Mouse (Mus musculus): ENCODE data around the gene Prrc2c. TPM values are rescaled to one million over a fixed set of nuclear protein-coding genes. Genes with fewer than 3 reads are reported as not detected.
"Not testable (repeated sequence)": the region's sequence is repeated elsewhere in the genome, so short reads cannot be mapped to it uniquely, and the experiment has no call there.

Prrc2c gene
- polyA plus RNA-seq, 1 experiment from 2014 or later = 156 TPM

DNA sequence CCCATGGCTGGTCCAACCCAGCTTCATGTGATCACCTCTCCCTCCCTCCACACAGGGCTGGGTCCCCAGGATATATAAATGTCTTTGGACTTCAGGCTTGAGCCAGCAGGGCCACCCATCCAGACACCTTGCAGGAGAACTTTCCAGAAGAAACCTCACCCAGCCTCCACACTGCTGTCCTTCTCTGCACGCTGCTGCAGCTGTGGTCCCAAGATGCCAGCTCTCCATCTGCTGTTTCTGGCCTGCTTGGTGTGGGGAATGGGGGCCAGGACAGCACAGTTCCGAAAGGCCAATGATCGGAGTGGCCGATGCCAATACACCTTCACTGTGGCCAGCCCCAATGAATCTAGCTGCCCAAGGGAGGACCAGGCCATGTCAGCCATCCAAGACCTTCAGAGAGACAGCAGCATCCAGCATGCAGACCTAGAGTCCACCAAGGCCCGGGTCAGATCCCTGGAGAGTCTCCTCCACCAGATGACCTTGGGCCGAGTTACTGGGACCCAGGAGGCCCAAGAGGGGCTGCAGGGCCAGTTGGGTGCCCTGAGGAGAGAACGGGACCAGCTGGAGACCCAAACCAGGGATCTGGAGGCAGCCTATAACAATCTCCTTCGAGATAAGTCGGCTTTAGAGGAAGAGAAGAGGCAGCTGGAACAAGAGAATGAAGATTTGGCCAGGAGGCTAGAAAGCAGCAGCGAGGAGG, 101.2 kb downstream of the Prrc2c start, which contains the start of gene Myoc:
Gene Myoc (plus strand): TSS at position 105 of the 700 bp plus-strand sequence.
- DNase-seq (ENCODE audit: low spot score) = no peak
- Histone ChIP-seq H3K36me3 (replicated peaks; ENCODE audit: control insufficient read depth, insufficient read depth, low read depth, low read length) (no peaks in the 10 kb centered on the region), H3K4me2 (ENCODE audit: low read depth, low read length) (no peak within 1 kb of the TSS), H3K9me3 (replicated peaks; ENCODE audit: control insufficient read depth, low read length) (no peaks in the 10 kb centered on the region), H3K4me3 (ENCODE audit: low read depth, low read length) (no peak within 1 kb of the TSS), H3K4me1 (ENCODE audit: control insufficient read depth, insufficient read depth, low read length) (no peaks in the 10 kb centered on the region), H3K9ac (replicated peaks; ENCODE audit: low read length) (no peak within 1 kb of the TSS), H3K27ac (replicated peaks; ENCODE audit: low read depth, low read length) (no peak within 1 kb of the TSS), H3K27me3 (ENCODE audit: control insufficient read depth, insufficient read depth, low read length) (no peaks in the 10 kb centered on the region)
- WGBS = 79% methylated on average over 10 of the region's 10 CpGs
- ATAC-seq (replicated peaks; ENCODE audit: insufficient number of reproducible peaks, low FRiP score, low TSS enrichment, low read depth) = no peak

DNA sequence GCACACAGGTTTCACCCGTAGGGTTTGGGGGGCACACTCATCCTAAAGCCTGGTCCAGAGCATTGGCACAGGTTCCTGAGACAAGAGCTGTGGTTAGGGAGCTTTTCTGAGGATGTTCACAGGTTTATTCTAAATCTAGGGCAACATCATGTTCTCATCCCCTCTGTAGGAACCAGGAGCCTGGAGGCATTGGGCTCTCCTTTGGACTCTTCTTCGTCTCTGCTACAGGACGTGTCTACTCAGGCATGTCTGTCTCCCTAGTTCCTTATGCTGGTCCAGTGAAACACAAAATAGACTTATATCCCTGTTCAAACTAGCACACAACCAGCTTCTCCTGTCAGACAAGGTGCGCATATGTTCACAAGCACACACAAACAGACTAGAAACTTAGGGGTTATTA, 101.8 kb downstream of the Prrc2c start:
- 78% methylated on average over 4 of the region's 4 CpGs for WGBS
- H3K4me3 ChIP-seq (ENCODE audit: low read depth, low read length) = no peak overlapping the region
- H3K9me3 ChIP-seq (replicated peaks; ENCODE audit: control insufficient read depth, low read length) = no peaks in the 10 kb centered on the region
- no peaks in the 10 kb centered on the region for H3K4me1 ChIP-seq (ENCODE audit: control insufficient read depth, insufficient read depth, low read length)
- H3K36me3 ChIP-seq (replicated peaks; ENCODE audit: control insufficient read depth, insufficient read depth, low read depth, low read length) = no peaks in the 10 kb centered on the region
- H3K27ac ChIP-seq (replicated peaks; ENCODE audit: low read depth, low read length) = no peak overlapping the region
- H3K9ac ChIP-seq (replicated peaks; ENCODE audit: low read length) = no peak overlapping the region
- ATAC-seq (replicated peaks; ENCODE audit: insufficient number of reproducible peaks, low FRiP score, low TSS enrichment, low read depth) = no peak
- no peaks in the 10 kb centered on the region for H3K27me3 ChIP-seq (ENCODE audit: control insufficient read depth, insufficient read depth, low read length)
- H3K4me2 ChIP-seq (ENCODE audit: low read depth, low read length) = no peak overlapping the region
- DNase-seq (ENCODE audit: low spot score) = no peak

DNA sequence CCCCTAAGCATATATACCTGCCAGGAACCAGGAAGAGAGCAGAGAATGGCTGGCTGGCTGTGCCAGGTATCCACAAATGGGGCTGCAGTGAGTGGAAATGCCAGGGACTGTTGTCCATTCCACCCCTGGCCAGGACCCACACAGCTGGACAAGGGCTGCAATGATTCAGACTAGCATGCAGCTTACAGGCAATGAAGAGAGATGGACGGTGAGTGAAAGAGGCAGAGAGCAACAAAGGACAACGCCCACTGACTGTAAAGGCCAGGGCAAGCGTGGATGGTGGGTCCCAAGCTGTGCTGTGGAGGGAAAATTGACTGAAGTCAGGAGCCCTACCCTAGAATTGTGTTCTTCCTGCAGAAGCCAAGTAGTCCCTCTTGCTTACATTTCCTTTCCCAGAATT, 103.8 kb downstream of the Prrc2c start:
- H3K9me3 ChIP-seq (replicated peaks; ENCODE audit: control insufficient read depth, low read length) = no peaks in the 10 kb centered on the region
- H3K4me3 ChIP-seq (ENCODE audit: low read depth, low read length) = no peak overlapping the region
- H3K27me3 ChIP-seq (ENCODE audit: control insufficient read depth, insufficient read depth, low read length) = no peaks in the 10 kb centered on the region
- ATAC-seq (replicated peaks; ENCODE audit: insufficient number of reproducible peaks, low FRiP score, low TSS enrichment, low read depth) (no peak), DNase-seq (ENCODE audit: low spot score) (no peak)
- H3K36me3 ChIP-seq (replicated peaks; ENCODE audit: control insufficient read depth, insufficient read depth, low read depth, low read length) = no peaks in the 10 kb centered on the region
- H3K4me1 ChIP-seq (ENCODE audit: control insufficient read depth, insufficient read depth, low read length) = no peaks in the 10 kb centered on the region
- no peak overlapping the region for H3K27ac ChIP-seq (replicated peaks; ENCODE audit: low read depth, low read length)
- H3K4me2 ChIP-seq (ENCODE audit: low read depth, low read length) = no peak overlapping the region
- H3K9ac ChIP-seq (replicated peaks; ENCODE audit: low read length) = no peak overlapping the region
- 64% methylated on average over 3 of the region's 3 CpGs for WGBS

DNA sequence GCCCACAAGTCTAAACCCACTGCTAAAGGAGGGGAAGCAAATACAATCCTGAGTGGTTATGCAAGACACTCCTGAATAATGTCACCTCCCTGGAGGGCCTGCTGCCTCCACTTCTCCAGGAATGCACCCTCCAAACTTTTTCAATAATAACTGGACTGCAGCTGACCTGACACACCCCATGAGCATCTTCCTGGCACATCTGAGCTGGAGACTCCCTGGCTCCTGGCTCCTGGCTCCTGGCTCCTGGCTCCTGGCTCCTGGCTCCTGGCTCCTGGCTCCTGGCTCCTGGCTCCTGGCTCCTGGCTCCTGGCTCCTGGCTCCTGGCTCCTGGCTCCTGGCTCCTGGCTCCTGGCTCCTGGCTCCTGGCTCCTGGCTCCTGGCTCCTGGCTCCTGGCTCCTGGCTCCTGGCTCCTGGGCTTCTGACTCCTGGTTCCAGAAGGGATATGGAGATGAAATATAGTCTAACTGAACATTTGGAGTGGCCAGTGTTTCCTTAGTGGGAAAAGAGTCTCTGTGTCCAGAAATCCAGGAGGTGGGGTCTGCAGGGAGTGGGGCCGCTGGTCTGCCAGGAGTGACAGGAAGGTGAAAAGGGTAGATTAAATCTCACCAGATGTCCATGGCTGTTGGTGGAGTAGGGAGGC, 104.9 kb downstream of the Prrc2c start:
- ATAC-seq (replicated peaks; ENCODE audit: insufficient number of reproducible peaks, low FRiP score, low TSS enrichment, low read depth); H3K27ac ChIP-seq (replicated peaks; ENCODE audit: low read depth, low read length); H3K36me3 ChIP-seq (replicated peaks; ENCODE audit: control insufficient read depth, insufficient read depth, low read depth, low read length); DNase-seq (ENCODE audit: low spot score); H3K9ac ChIP-seq (replicated peaks; ENCODE audit: low read length); H3K4me2 ChIP-seq (ENCODE audit: low read depth, low read length); H3K4me1 ChIP-seq (ENCODE audit: control insufficient read depth, insufficient read depth, low read length); H3K9me3 ChIP-seq (replicated peaks; ENCODE audit: control insufficient read depth, low read length); H3K4me3 ChIP-seq (ENCODE audit: low read depth, low read length); H3K27me3 ChIP-seq (ENCODE audit: control insufficient read depth, insufficient read depth, low read length): not testable (repeated sequence)
- WGBS = 23% methylated on average over 1 of the region's 1 CpGs

DNA sequence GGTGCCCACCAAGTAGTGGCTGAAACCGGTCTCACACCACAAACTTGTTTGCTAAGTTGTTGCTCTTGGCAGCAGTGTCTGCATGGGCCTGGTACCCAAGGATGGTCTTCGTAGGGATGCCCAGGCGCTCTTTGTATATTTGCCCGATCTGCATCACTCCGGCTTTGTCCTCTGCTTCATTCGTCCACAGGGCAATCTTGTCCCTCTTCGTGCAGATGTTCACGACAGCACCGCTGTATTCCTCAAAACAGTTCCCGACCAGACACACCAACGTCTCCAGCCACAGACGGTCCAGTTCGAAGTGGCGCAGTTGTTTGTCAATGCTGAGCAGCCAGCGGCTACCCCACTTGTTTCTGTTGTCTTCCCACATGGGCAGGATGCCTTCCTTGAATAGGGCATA, 112.0 kb downstream of the Prrc2c start:
- H3K27ac ChIP-seq (replicated peaks; ENCODE audit: low read depth, low read length); H3K27me3 ChIP-seq (ENCODE audit: control insufficient read depth, insufficient read depth, low read length); H3K4me2 ChIP-seq (ENCODE audit: low read depth, low read length); H3K4me3 ChIP-seq (ENCODE audit: low read depth, low read length); DNase-seq (ENCODE audit: low spot score); H3K36me3 ChIP-seq (replicated peaks; ENCODE audit: control insufficient read depth, insufficient read depth, low read depth, low read length); H3K9ac ChIP-seq (replicated peaks; ENCODE audit: low read length); H3K9me3 ChIP-seq (replicated peaks; ENCODE audit: control insufficient read depth, low read length); ATAC-seq (replicated peaks; ENCODE audit: insufficient number of reproducible peaks, low FRiP score, low TSS enrichment, low read depth); H3K4me1 ChIP-seq (ENCODE audit: control insufficient read depth, insufficient read depth, low read length): not testable (repeated sequence)
- 91% methylated on average over 15 of the region's 15 CpGs for WGBS

DNA sequence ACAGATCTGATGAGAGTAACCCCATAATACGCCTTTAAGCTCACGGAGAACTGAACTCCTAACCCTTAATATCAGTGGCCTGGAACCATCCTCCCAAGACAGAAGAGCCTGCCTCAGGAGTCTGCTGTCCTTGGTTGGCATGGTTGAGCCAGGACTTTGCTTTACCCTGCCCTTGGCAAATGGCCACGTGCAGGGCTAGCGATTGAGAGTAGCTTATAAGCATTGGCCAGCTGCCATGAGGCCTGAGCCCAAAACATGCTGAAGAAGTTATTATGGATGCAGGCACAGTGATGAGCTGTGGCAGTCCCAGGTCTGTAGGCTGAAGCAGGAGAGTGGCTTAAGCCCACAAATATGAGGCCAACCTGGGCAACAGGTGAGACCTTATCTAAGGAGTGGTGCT, 112.5 kb downstream of the Prrc2c start:
- H3K9me3 ChIP-seq (replicated peaks; ENCODE audit: control insufficient read depth, low read length); H3K27ac ChIP-seq (replicated peaks; ENCODE audit: low read depth, low read length); H3K9ac ChIP-seq (replicated peaks; ENCODE audit: low read length); ATAC-seq (replicated peaks; ENCODE audit: insufficient number of reproducible peaks, low FRiP score, low TSS enrichment, low read depth); H3K4me3 ChIP-seq (ENCODE audit: low read depth, low read length); H3K27me3 ChIP-seq (ENCODE audit: control insufficient read depth, insufficient read depth, low read length); H3K36me3 ChIP-seq (replicated peaks; ENCODE audit: control insufficient read depth, insufficient read depth, low read depth, low read length); H3K4me1 ChIP-seq (ENCODE audit: control insufficient read depth, insufficient read depth, low read length); DNase-seq (ENCODE audit: low spot score); H3K4me2 ChIP-seq (ENCODE audit: low read depth, low read length): not testable (repeated sequence)
- 95% methylated on average over 4 of the region's 4 CpGs for WGBS

DNA sequence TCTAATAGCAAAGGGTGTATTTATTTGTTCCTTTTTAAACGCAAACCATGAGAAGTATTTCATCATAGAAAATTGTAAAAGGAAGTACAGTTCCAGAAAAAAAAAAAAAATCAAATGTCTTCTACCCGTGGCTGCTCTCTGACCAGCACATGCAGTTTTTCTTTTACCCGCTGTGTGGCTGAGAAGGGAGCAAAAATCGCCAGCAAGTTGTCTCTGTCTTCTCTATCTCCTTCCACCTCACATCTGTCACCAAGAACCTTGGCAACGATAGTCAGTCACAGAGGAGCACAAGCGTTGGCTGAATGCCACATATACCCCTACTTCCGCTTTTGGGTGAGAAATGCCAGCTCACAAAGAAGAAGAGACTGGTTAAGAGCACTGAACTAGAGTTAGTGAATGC, 115.1 kb downstream of the Prrc2c start:
- DNase-seq (ENCODE audit: low spot score) (no peak), ATAC-seq (replicated peaks; ENCODE audit: insufficient number of reproducible peaks, low FRiP score, low TSS enrichment, low read depth) (no peak)
- Histone ChIP-seq H3K4me3 (ENCODE audit: low read depth, low read length) (no peak overlapping the region), H3K27ac (replicated peaks; ENCODE audit: low read depth, low read length) (no peak overlapping the region), H3K4me2 (ENCODE audit: low read depth, low read length) (no peak overlapping the region), H3K36me3 (replicated peaks; ENCODE audit: control insufficient read depth, insufficient read depth, low read depth, low read length) (no peaks in the 10 kb centered on the region), H3K9ac (replicated peaks; ENCODE audit: low read length) (no peak overlapping the region), H3K27me3 (ENCODE audit: control insufficient read depth, insufficient read depth, low read length) (no peaks in the 10 kb centered on the region), H3K9me3 (replicated peaks; ENCODE audit: control insufficient read depth, low read length) (no peaks in the 10 kb centered on the region), H3K4me1 (ENCODE audit: control insufficient read depth, insufficient read depth, low read length) (no peaks in the 10 kb centered on the region)
- 73% methylated on average over 7 of the region's 7 CpGs for WGBS

DNA sequence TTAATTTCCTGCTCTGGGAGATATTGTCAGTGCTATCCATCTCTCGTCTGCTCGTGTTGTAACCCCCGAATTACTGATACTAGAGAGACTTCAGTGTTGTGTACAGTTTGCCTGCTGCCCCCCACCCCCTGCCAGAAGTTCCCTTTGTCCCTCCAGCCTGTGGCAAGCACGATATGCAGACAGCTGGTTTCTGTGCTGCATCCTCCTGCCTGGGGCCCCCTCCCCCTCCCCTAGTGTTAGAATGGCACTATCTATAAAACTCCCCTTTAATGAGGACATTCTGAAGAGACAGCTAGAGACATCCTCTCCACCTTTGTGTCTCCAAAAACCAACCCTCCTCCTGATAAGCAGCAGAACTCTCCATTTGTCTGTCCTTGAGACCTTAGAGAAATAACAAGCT, 116.5 kb downstream of the Prrc2c start:
- Histone ChIP-seq H3K9ac (replicated peaks; ENCODE audit: low read length) (no peak overlapping the region), H3K4me2 (ENCODE audit: low read depth, low read length) (no peak overlapping the region), H3K4me1 (ENCODE audit: control insufficient read depth, insufficient read depth, low read length) (no peaks in the 10 kb centered on the region), H3K4me3 (ENCODE audit: low read depth, low read length) (no peak overlapping the region), H3K9me3 (replicated peaks; ENCODE audit: control insufficient read depth, low read length) (no peaks in the 10 kb centered on the region), H3K27ac (replicated peaks; ENCODE audit: low read depth, low read length) (no peak overlapping the region), H3K27me3 (ENCODE audit: control insufficient read depth, insufficient read depth, low read length) (no peaks in the 10 kb centered on the region), H3K36me3 (replicated peaks; ENCODE audit: control insufficient read depth, insufficient read depth, low read depth, low read length) (no peaks in the 10 kb centered on the region)
- 49% methylated on average over 4 of the region's 4 CpGs for WGBS
- ATAC-seq (replicated peaks; ENCODE audit: insufficient number of reproducible peaks, low FRiP score, low TSS enrichment, low read depth) = no peak
- no peak for DNase-seq (ENCODE audit: low spot score)
